Mouse (Mus musculus): Measurements from ENCODE around the gene Cluh. TPM values are rescaled to one million over a fixed set of nuclear protein-coding genes. Genes with fewer than 3 reads are reported as not detected.

Cluh gene
- polyA plus RNA-seq, 2 experiments = 21.7 to 44.8 TPM

- H3K27me3 ChIP-seq (ENCODE audit: control insufficient read depth, insufficient read depth, low read length) = no peaks in the 10 kb centered on the region
- ATAC-seq (ENCODE audit: low FRiP score, low read depth) = no peak
- no peaks in the 10 kb centered on the region for H3K4me1 ChIP-seq (ENCODE audit: control insufficient read depth, insufficient read depth, low read length)
- DNase-seq (ENCODE audit: low spot score) = no peak
- no peak overlapping the region for H3K27ac ChIP-seq (replicated peaks; ENCODE audit: low read depth, low read length)
- no peak overlapping the region for H3K4me2 ChIP-seq (replicated peaks; ENCODE audit: low read depth, low read length, severe bottlenecking)
- TF ChIP-seq POLR2A (IDR thresholded peaks at IDR 0.05; ENCODE audit: borderline replicate concordance, extremely low read depth, insufficient read depth, insufficient read length) = no peak
- no peaks in the 10 kb centered on the region for H3K9me3 ChIP-seq (ENCODE audit: control insufficient read depth, low read length)
- peaks cover 63% of the 10 kb centered on the region for H3K36me3 ChIP-seq (ENCODE audit: control insufficient read depth, insufficient read depth, low read length)
- no peak overlapping the region for H3K9ac ChIP-seq (ENCODE audit: low read depth, low read length, severe bottlenecking)
- 90% methylated on average over 2 of the region's 2 CpGs for WGBS
- H3K4me3 ChIP-seq (replicated peaks; ENCODE audit: low read length) = no peak overlapping the region
These were observed 19.7 kb downstream of the Cluh start for GRCm38 (mm10) chr11:74668971-74669370.

- peaks cover 63% of the 10 kb centered on the region for H3K36me3 ChIP-seq (ENCODE audit: control insufficient read depth, insufficient read depth, low read length)
These were observed 20.9 kb downstream of the Cluh start for GRCm38 (mm10) chr11:74670151-74670550.

GRCm38 (mm10) chr11:74671013-74671412, 21.7 kb downstream of the Cluh start:
- H3K4me3 ChIP-seq (replicated peaks; ENCODE audit: low read length) = no peak overlapping the region
- no peak for TF ChIP-seq POLR2A (IDR thresholded peaks at IDR 0.05; ENCODE audit: borderline replicate concordance, extremely low read depth, insufficient read depth, insufficient read length)
- 89% methylated on average over 1 of the region's 1 CpGs for WGBS

More at GRCm38 (mm10) chr11:74670151-74670550, 20.9 kb downstream of the Cluh start:
- Histone ChIP-seq H3K27me3 (ENCODE audit: control insufficient read depth, insufficient read depth, low read length) (no peaks in the 10 kb centered on the region), H3K9ac (ENCODE audit: low read depth, low read length, severe bottlenecking) (no peak overlapping the region), H3K27ac (replicated peaks; ENCODE audit: low read depth, low read length) (no peak overlapping the region), H3K4me3 (replicated peaks; ENCODE audit: low read length) (no peak overlapping the region), H3K4me2 (replicated peaks; ENCODE audit: low read depth, low read length, severe bottlenecking) (no peak overlapping the region), H3K4me1 (ENCODE audit: control insufficient read depth, insufficient read depth, low read length) (no peaks in the 10 kb centered on the region), H3K9me3 (ENCODE audit: control insufficient read depth, low read length) (no peaks in the 10 kb centered on the region)
- ATAC-seq (ENCODE audit: low FRiP score, low read depth) (no peak), DNase-seq (ENCODE audit: low spot score) (no peak)
- no peak for TF ChIP-seq POLR2A (IDR thresholded peaks at IDR 0.05; ENCODE audit: borderline replicate concordance, extremely low read depth, insufficient read depth, insufficient read length)

GRCm38 (mm10) chr11:74671839-74672238, 22.5 kb downstream of the Cluh start:
- no peak overlapping the region for H3K27ac ChIP-seq (replicated peaks; ENCODE audit: low read depth, low read length)
- no peaks in the 10 kb centered on the region for H3K27me3 ChIP-seq (ENCODE audit: control insufficient read depth, insufficient read depth, low read length)
- peaks cover 59% of the 10 kb centered on the region for H3K36me3 ChIP-seq (ENCODE audit: control insufficient read depth, insufficient read depth, low read length)
- TF ChIP-seq POLR2A (IDR thresholded peaks at IDR 0.05; ENCODE audit: borderline replicate concordance, extremely low read depth, insufficient read depth, insufficient read length) = no peak
- no peak overlapping the region for H3K4me3 ChIP-seq (replicated peaks; ENCODE audit: low read length)
- no peak for ATAC-seq (ENCODE audit: low FRiP score, low read depth)
- WGBS = 81% methylated on average over 5 of the region's 5 CpGs
- no peaks in the 10 kb centered on the region for H3K9me3 ChIP-seq (ENCODE audit: control insufficient read depth, low read length)
- no peaks in the 10 kb centered on the region for H3K4me1 ChIP-seq (ENCODE audit: control insufficient read depth, insufficient read depth, low read length)
- no peak for DNase-seq (ENCODE audit: low spot score)
- H3K4me2 ChIP-seq (replicated peaks; ENCODE audit: low read depth, low read length, severe bottlenecking) = no peak overlapping the region
- no peak overlapping the region for H3K9ac ChIP-seq (ENCODE audit: low read depth, low read length, severe bottlenecking)

More at GRCm38 (mm10) chr11:74671013-74671412, 21.7 kb downstream of the Cluh start:
- Histone ChIP-seq H3K4me2 (replicated peaks; ENCODE audit: low read depth, low read length, severe bottlenecking) (no peak overlapping the region), H3K36me3 (ENCODE audit: control insufficient read depth, insufficient read depth, low read length) (peaks cover 61% of the 10 kb centered on the region), H3K9me3 (ENCODE audit: control insufficient read depth, low read length) (no peaks in the 10 kb centered on the region), H3K27me3 (ENCODE audit: control insufficient read depth, insufficient read depth, low read length) (no peaks in the 10 kb centered on the region), H3K4me1 (ENCODE audit: control insufficient read depth, insufficient read depth, low read length) (no peaks in the 10 kb centered on the region), H3K27ac (replicated peaks; ENCODE audit: low read depth, low read length) (no peak overlapping the region), H3K9ac (ENCODE audit: low read depth, low read length, severe bottlenecking) (no peak overlapping the region)
- no peak for ATAC-seq (ENCODE audit: low FRiP score, low read depth)
- no peak for DNase-seq (ENCODE audit: low spot score)

GRCm38 (mm10) chr11:74672901-74673513, 23.7 kb downstream of the Cluh start:
- no peak for TF ChIP-seq POLR2A (IDR thresholded peaks at IDR 0.05; ENCODE audit: borderline replicate concordance, extremely low read depth, insufficient read depth, insufficient read length)
- 79% methylated on average over 6 of the region's 6 CpGs for WGBS

More at GRCm38 (mm10) chr11:74672901-74673513, 23.7 kb downstream of the Cluh start:
- H3K9ac ChIP-seq (ENCODE audit: low read depth, low read length, severe bottlenecking) = no peak overlapping the region
- no peak overlapping the region for H3K4me2 ChIP-seq (replicated peaks; ENCODE audit: low read depth, low read length, severe bottlenecking)
- H3K27me3 ChIP-seq (ENCODE audit: control insufficient read depth, insufficient read depth, low read length) = no peaks in the 10 kb centered on the region
- H3K4me3 ChIP-seq (replicated peaks; ENCODE audit: low read length) = no peak overlapping the region
- no peaks in the 10 kb centered on the region for H3K4me1 ChIP-seq (ENCODE audit: control insufficient read depth, insufficient read depth, low read length)
- ATAC-seq (ENCODE audit: low FRiP score, low read depth) (no peak), DNase-seq (ENCODE audit: low spot score) (peak; percentile 13)
- H3K27ac ChIP-seq (replicated peaks; ENCODE audit: low read depth, low read length) = no peak overlapping the region
- peaks cover 59% of the 10 kb centered on the region for H3K36me3 ChIP-seq (ENCODE audit: control insufficient read depth, insufficient read depth, low read length)
- H3K9me3 ChIP-seq (ENCODE audit: control insufficient read depth, low read length) = no peaks in the 10 kb centered on the region
